Mouse (Mus musculus): ENCODE data around the gene Rsph6a.

- no peak for TF ChIP-seq CTCF (IDR thresholded peaks at IDR 0.05; ENCODE audit: borderline replicate concordance, insufficient read depth, low read length)
- peak; percentile 63; the same call in 1 of the 2 replicates for TF ChIP-seq POLR2A (IDR thresholded peaks at IDR 0.05; ENCODE audit: low read depth, low read length)
Observed at GRCm38 (mm10) chr7:19083701-19084100, 29.2 kb downstream of the Rsph6a start, which contains the start of gene Dmpk.

All from embryonic fibroblast, embryonic 13.5 days (primary cell).